Mouse (Mus musculus) lung, embryonic 14.5 days (tissue): ENCODE measurements at regions not wholly inside any gene's neighbourhood (a gene's known extent, or its start where the extent isn't known, plus 50 kb on each side); places are given as distances from the start of the nearest gene placed in this dataset.
"Not testable (repeated sequence)": the region's sequence is repeated elsewhere in the genome, so short reads cannot be mapped to it uniquely, and the experiment has no call there.

Source experiments
- ATAC-seq: fragments of 200-750 bp; cut with Nextera tagmentation; 2 replicates; pipeline ENCODE4 v1.8.0; 2017; ENCODE audit warnings: mild to moderate bottlenecking, moderate TSS enrichment, moderate library complexity; ENCODE audit not compliant: insufficient read depth
- DNase-seq: peaks from one replicate; pipeline ENCODE4 v3.0.0-alpha.2; 2015
- H3K27ac ChIP-seq: fragments of 300-500 bp; sonication (generic); 2 replicates; pipeline ENCODE4 v1.5.1; 2014; ENCODE audit warnings: low read depth, mild to moderate bottlenecking, moderate library complexity
- H3K27me3 ChIP-seq: fragments of 300-500 bp; sonication (generic); 2 replicates; pipeline ENCODE4 v1.6.1; 2014; ENCODE audit warnings: low read length, control low read depth; ENCODE audit not compliant: insufficient read depth
- H3K36me3 ChIP-seq: fragments of 300-500 bp; sonication (generic); 2 replicates; pipeline ENCODE4 v1.6.1; 2014; ENCODE audit warnings: control low read depth; ENCODE audit not compliant: insufficient read depth
- H3K4me1 ChIP-seq: fragments of 300-500 bp; sonication (generic); 2 replicates; pipeline ENCODE4 v1.6.1; 2014; ENCODE audit warnings: antibody characterized with exemption, control low read depth; ENCODE audit not compliant: insufficient read depth
- H3K4me2 ChIP-seq: fragments of 300-500 bp; sonication (generic); 2 replicates; pipeline ENCODE4 v1.6.1; 2014; ENCODE audit warnings: mild to moderate bottlenecking
- H3K4me3 ChIP-seq: fragments of 300-500 bp; sonication (generic); 2 replicates; pipeline ENCODE4 v1.5.1; 2014; ENCODE audit warnings: low read depth, low read length
- H3K9ac ChIP-seq: fragments of 300-500 bp; sonication (generic); 2 replicates; pipeline ENCODE4 v1.6.1; 2014
- H3K9me3 ChIP-seq: fragments of 300-500 bp; sonication (generic); 2 replicates; pipeline ENCODE4 v1.6.1; 2016; ENCODE audit warnings: low read depth, low read length, control low read depth
- CTCF ChIP-seq: IDR thresholded peaks from 2 replicates; pipeline ENCODE4 v1.5.1; 2016; ENCODE audit warnings: antibody characterized with exemption, low read depth
- WGBS: fragments of 180-500 bp; shearing (Covaris S2); extraction: QIAGEN DNeasy Blood & Tissue Kit; methylation state at CpG from one replicate; pipeline ENCODE4 v1.1.7; 2014; 5-methylcytosine and 5-hydroxymethylcytosine counted together

DNA sequence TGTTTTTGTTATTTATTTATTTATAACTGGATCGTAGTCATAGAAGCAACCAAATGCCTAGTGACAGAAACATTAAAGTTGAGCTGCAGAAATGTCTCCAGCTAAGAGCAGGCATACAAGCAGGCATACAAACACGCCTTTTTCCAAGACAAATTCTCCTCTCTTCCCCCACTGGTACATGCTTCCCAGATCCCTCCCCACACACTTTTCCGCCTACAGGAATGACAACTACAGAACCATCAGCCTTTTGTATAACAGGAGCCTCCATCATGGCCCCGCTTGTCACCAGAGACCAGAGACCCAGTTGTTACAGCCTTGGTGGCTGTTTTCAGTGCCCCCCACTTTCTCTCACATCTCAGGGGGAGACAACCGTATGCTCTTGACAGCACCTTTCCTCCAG is 91.2 kb upstream of the Sipa1l1 start:
- Histone ChIP-seq H3K27ac (no peak overlapping the region), H3K4me3 (no peak overlapping the region), H3K27me3 (no peaks in the 10 kb centered on the region), H3K36me3 (no peaks in the 10 kb centered on the region), H3K4me2 (no peak overlapping the region), H3K9me3 (no peaks in the 10 kb centered on the region), H3K4me1 (no peaks in the 10 kb centered on the region), H3K9ac (no peak overlapping the region)
- 85% methylated on average over 5 of the region's 5 CpGs for WGBS
- ATAC-seq = no peak
- no peak for TF ChIP-seq CTCF
- DNase-seq = no peak

DNA sequence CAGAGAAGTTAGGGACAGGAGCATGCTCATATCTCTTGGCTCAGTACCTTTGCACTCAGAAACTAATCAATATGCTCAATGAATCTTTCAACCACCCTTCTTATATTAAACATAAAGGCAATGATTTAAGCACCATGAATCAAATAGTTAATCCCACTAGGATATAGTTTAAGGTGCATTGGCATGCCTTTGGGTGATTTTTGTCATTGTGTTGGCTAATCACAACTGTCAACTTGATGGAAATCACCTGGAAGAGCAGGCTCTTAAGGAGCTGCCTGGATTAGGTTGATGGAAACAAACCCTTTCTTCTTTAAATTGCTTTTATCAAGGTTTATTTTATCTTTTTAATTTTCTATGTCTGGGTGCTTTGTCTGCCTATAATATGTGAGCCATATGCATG is 90.4 kb upstream of the Sipa1l1 start:
- Histone ChIP-seq H3K4me1 (no peaks in the 10 kb centered on the region), H3K4me3 (no peak overlapping the region), H3K9ac (no peak overlapping the region), H3K27me3 (no peaks in the 10 kb centered on the region), H3K36me3 (no peaks in the 10 kb centered on the region), H3K9me3 (no peaks in the 10 kb centered on the region), H3K27ac (no peak overlapping the region), H3K4me2 (no peak overlapping the region)
- no peak for TF ChIP-seq CTCF
- DNase-seq (no peak), ATAC-seq (no peak)

DNA sequence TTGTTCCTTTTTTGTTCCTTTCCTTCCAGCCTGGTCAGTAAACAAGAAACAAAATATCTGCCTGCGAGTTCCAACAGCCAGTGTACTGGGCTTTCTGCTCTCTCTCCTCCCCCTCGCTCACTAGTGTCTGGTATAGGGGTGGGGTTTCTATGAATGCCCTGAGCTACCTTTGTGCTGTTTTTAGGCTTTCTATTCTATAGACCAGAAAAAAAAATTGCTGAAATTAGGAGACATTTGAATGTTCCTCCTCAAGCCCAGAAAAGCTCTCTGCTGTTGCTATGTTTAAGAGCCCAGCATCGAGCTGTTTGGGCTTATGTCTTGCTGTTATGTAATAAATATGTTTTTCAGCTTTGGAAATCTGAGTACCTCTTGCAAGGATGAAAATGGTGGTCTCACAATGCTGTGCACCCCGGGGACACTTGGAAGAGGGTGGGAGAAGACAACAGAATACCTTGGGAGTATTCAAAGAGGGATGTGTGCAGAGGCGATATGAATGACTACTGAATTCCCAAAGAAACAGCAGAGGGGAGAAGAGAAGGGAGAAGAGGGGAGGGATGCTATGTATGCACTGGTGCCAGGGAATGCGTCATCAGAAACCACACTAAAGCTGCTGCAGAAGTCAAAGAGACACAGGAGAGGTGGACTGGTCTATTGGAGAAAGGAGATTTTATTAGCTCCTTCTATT is 88.8 kb upstream of the Sipa1l1 start:
- Histone ChIP-seq H3K4me2 (no peak overlapping the region), H3K4me3 (no peak overlapping the region), H3K9ac (no peak overlapping the region), H3K4me1 (no peaks in the 10 kb centered on the region), H3K27me3 (no peaks in the 10 kb centered on the region), H3K27ac (no peak overlapping the region), H3K36me3 (no peaks in the 10 kb centered on the region), H3K9me3 (no peaks in the 10 kb centered on the region)
- DNase-seq = no peak
- no peak for ATAC-seq
- no peak for TF ChIP-seq CTCF
- 79% methylated on average over 6 of the region's 6 CpGs for WGBS

DNA sequence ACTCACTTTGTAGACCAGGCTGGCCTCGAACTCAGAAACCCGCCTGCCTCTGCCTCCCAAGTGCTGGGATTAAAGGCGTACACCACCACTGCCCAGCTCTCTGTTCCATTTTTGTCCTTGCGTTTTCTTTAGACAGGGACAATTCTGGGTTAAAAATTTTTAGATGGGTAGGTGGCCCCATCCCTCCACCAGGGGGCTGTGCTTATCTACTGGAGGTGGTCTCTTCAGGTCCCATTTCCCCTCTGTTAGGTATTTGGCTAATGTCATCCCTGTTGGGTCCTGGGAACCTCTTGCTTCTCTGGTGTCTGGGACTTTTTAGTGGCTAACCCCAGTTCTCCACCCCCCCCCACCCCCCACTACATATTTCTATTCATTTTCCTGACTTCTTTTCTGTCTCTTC is 86.5 kb upstream of the Sipa1l1 start:
- not testable (repeated sequence) for DNase-seq, ATAC-seq, H3K36me3 ChIP-seq, H3K27me3 ChIP-seq, H3K27ac ChIP-seq, H3K9ac ChIP-seq, H3K4me3 ChIP-seq, H3K4me2 ChIP-seq, H3K4me1 ChIP-seq, H3K9me3 ChIP-seq
- WGBS = 96% methylated on average over 4 of the region's 4 CpGs
- TF ChIP-seq CTCF = 0 out of 2 replicates have a peak, but pooled peaks have one; percentile 20

DNA sequence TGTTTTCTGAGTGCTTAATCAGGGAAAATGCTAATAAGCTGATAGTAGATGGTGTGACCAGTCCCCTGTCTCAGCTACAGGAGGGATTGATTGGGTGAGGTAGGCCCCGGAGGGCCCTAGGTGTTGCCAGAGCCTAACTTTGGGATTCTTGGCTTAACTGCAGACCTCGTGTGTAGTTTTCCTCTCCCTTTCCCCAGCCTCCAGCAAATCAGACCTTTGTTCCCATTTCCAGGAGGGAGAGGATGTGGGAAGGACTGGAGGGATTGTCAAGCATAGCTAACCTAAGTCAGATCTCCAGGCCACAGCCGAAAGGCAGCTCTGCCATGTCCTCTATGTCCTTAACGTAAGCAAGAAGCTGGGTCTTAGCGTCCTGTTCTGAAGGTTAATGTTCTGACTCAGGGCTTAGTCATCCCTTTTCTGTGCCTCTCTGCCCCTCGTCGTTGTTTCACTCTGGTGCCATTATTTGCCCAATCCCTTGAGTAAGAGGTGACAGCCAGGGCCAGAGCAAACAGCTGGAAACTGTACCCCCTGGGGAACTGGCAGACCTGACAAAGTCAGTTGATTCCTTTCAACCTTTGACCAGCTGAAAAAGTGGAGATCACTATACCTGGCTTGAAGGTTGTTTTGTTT is 83.2 kb upstream of the Sipa1l1 start:
- no peak for TF ChIP-seq CTCF
- H3K27ac ChIP-seq = no peak overlapping the region
- no peak overlapping the region for H3K9ac ChIP-seq
- H3K9me3 ChIP-seq = no peaks in the 10 kb centered on the region
- no peak overlapping the region for H3K4me2 ChIP-seq
- H3K4me1 ChIP-seq = no peaks in the 10 kb centered on the region
- H3K27me3 ChIP-seq = no peaks in the 10 kb centered on the region
- H3K4me3 ChIP-seq = no peak overlapping the region
- no peak for ATAC-seq
- DNase-seq = no peak
- H3K36me3 ChIP-seq = no peaks in the 10 kb centered on the region
- 41% methylated on average over 7 of the region's 7 CpGs for WGBS

DNA sequence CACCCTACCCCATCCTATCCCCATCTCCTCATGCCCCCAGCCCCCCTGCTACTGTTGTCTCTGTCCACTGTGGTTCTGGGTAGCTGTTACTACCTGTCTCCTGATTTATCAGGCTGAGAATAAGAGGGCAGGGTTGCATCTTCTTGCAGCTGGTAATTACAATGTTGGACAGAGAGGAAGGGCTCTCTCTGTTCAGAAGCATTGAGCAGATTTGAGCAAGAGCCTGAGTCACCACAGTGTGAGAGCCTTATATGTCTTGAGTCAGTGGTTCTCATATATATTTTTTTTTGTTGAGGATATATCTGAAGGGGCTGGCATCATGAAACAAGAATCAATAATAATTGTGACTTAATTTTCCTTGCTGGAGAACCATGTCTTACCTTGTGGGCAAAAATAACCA is 82.7 kb upstream of the Sipa1l1 start:
- DNase-seq = no peak
- Histone ChIP-seq H3K9ac (no peak overlapping the region), H3K27me3 (no peaks in the 10 kb centered on the region), H3K4me2 (no peak overlapping the region), H3K4me3 (no peak overlapping the region), H3K27ac (no peak overlapping the region), H3K9me3 (no peaks in the 10 kb centered on the region), H3K36me3 (no peaks in the 10 kb centered on the region), H3K4me1 (no peaks in the 10 kb centered on the region)
- ATAC-seq = no peak
- no peak for TF ChIP-seq CTCF

DNA sequence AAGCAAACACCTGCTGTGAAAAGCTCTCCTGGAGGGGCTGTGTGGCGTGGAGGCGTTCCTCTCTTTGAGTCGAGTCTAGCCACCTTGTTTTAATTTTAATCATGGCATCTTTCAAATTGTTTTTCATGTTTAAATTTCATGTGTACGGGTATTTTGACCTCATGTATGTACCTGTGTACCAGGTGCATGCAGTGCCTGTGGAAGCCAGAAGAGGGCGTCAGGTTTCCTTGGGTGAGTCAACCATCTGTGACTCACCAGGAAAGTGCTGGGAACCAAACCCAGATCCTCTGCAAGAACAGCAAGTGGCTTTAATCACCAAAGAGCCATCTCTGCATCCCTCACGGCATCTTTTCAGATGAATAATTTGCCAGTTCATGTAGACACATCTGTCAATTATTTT is 79.8 kb upstream of the Sipa1l1 start:
- WGBS = 86% methylated on average over 6 of the region's 6 CpGs
- Histone ChIP-seq H3K4me1 (peaks cover 6% of the 10 kb centered on the region; the same call in 1 of the 2 replicates), H3K36me3 (no peaks in the 10 kb centered on the region), H3K9me3 (no peaks in the 10 kb centered on the region), H3K4me3 (no peak overlapping the region), H3K9ac (no peak overlapping the region), H3K27ac (no peak overlapping the region), H3K4me2 (no peak overlapping the region), H3K27me3 (no peaks in the 10 kb centered on the region)
- DNase-seq (no peak), ATAC-seq (no peak)
- peak; percentile 34 for TF ChIP-seq CTCF
